Mouse (Mus musculus) lung, postnatal 0 days (tissue): Measurements from ENCODE around the gene Fmo2. TPM values are rescaled to one million over a fixed set of nuclear protein-coding genes. Genes with fewer than 3 reads are reported as not detected.
A peak's percentile ranks its signal among the peaks of the same experiment; 100 is the strongest.

Experiments
- ATAC-seq: fragments of 200-750 bp; cut with Nextera tagmentation; 2 replicates; pipeline ENCODE4 v1.8.0; 2017; ENCODE audit warnings: moderate library complexity
- DNase-seq: peaks from one replicate; pipeline ENCODE4 v3.0.0-alpha.2; 2016; ENCODE audit warnings: low spot score
- H3K27ac ChIP-seq: fragments of 300-500 bp; sonication (generic); 2 replicates; pipeline ENCODE4 v1.5.1; 2014; ENCODE audit warnings: antibody characterized with exemption, mild to moderate bottlenecking, low read length, mixed read lengths
- H3K27me3 ChIP-seq: fragments of 300-500 bp; sonication (generic); replicated peaks from 2 replicates; pipeline ENCODE4 v1.6.1; 2014; ENCODE audit warnings: low read length, mixed read lengths; ENCODE audit not compliant: insufficient read depth
- H3K36me3 ChIP-seq: fragments of 300-500 bp; sonication (generic); 2 replicates; pipeline ENCODE4 v1.6.1; 2014; ENCODE audit warnings: low read length, mixed read lengths; ENCODE audit not compliant: insufficient read depth
- H3K4me1 ChIP-seq: fragments of 300-500 bp; sonication (generic); 2 replicates; pipeline ENCODE4 v1.6.1; 2014; ENCODE audit warnings: antibody characterized with exemption, low read depth, low read length, mixed read lengths; ENCODE audit not compliant: insufficient read depth
- H3K4me2 ChIP-seq: fragments of 300-500 bp; sonication (generic); replicated peaks from 2 replicates; pipeline ENCODE4 v1.6.1; 2014; ENCODE audit warnings: low read depth, mild to moderate bottlenecking, low read length, moderate library complexity, mixed read lengths
- H3K4me3 ChIP-seq: fragments of 300-500 bp; sonication (generic); 2 replicates; pipeline ENCODE4 v1.5.1; 2014; ENCODE audit warnings: low read depth, low read length
- H3K9ac ChIP-seq: fragments of 300-500 bp; sonication (generic); replicated peaks from 2 replicates; pipeline ENCODE4 v1.6.1; 2014; ENCODE audit warnings: low read depth, mild to moderate bottlenecking
- H3K9me3 ChIP-seq: fragments of 300-500 bp; sonication (generic); 2 replicates; pipeline ENCODE4 v1.6.1; 2016; ENCODE audit warnings: low read length, mixed read lengths
- CTCF ChIP-seq: IDR thresholded peaks from 2 replicates; pipeline ENCODE4 v1.5.1; 2016; ENCODE audit warnings: antibody characterized with exemption, mild to moderate bottlenecking
- EP300 ChIP-seq: IDR thresholded peaks from 2 replicates; pipeline ENCODE4 v1.6.1; 2016; ENCODE audit warnings: antibody characterized with exemption, mild to moderate bottlenecking, control low read depth
- WGBS: fragments of 180-500 bp; shearing (Covaris S2); extraction: QIAGEN DNeasy Blood & Tissue Kit; methylation state at CpG from one replicate; pipeline ENCODE4 v1.1.7; 2014; 5-methylcytosine and 5-hydroxymethylcytosine counted together
- polyA plus RNA-seq: library from polyadenylated mRNA; unstranded; fragments of >200 nt; fragmentation: Nextera tagmentation; extraction: Ambion mirVana; gene quantifications from 2 replicates; pipeline ENCODE4 v1.2.1, GENCODE M21; 2015

Gene Fmo2
- polyA plus RNA-seq, 1 experiment from 2014 or later: 286 TPM

GRCm38 (mm10) chr1:162840211-162840610, 58.3 kb downstream of the Fmo2 start:
- TF ChIP-seq EP300 (no peak), CTCF (no peak)
- ATAC-seq (no peak), DNase-seq (no peak)
- Histone ChIP-seq H3K4me1 (no peaks in the 10 kb centered on the region), H3K27ac (no peak overlapping the region), H3K9me3 (no peaks in the 10 kb centered on the region), H3K9ac (no peak overlapping the region), H3K36me3 (peaks cover 2% of the 10 kb centered on the region; the same call in 1 of the 2 replicates), H3K4me3 (no peak overlapping the region), H3K4me2 (no peak overlapping the region), H3K27me3 (no peaks in the 10 kb centered on the region)
- 87% methylated on average over 9 of the region's 9 CpGs for WGBS

GRCm38 (mm10) chr1:162838976-162839375, 59.5 kb downstream of the Fmo2 start:
- TF ChIP-seq CTCF (no peak), EP300 (no peak)
- no peaks in the 10 kb centered on the region for H3K4me1 ChIP-seq
- H3K4me3 ChIP-seq: no peak overlapping the region
- H3K9me3 ChIP-seq: no peaks in the 10 kb centered on the region
- H3K27ac ChIP-seq: no peak overlapping the region
- H3K4me2 ChIP-seq: no peak overlapping the region
- ATAC-seq (no peak), DNase-seq (no peak)
- no peaks in the 10 kb centered on the region for H3K27me3 ChIP-seq
- H3K36me3 ChIP-seq: peaks cover 2% of the 10 kb centered on the region; the same call in 1 of the 2 replicates
- H3K9ac ChIP-seq: no peak overlapping the region
- 89% methylated on average over 6 of the region's 6 CpGs for WGBS

- no peak overlapping the region for H3K4me3 ChIP-seq
- TF ChIP-seq EP300 (peak; percentile 73), CTCF (no peak)
- ATAC-seq: peak; percentile 16; the same call in 1 of the 2 replicates
- 65% methylated on average over 5 of the region's 5 CpGs for WGBS
- no peak overlapping the region for H3K4me2 ChIP-seq
- H3K36me3 ChIP-seq: 0 out of 2 replicates have a peak, but pooled peaks cover 2% of the 10 kb centered on the region
- peak; percentile 21 for DNase-seq
- H3K9me3 ChIP-seq: no peaks in the 10 kb centered on the region
- no peak overlapping the region for H3K27ac ChIP-seq
- H3K27me3 ChIP-seq: no peaks in the 10 kb centered on the region
- H3K9ac ChIP-seq: no peak overlapping the region
- no peaks in the 10 kb centered on the region for H3K4me1 ChIP-seq
These were observed 64.2 kb downstream of the Fmo2 start for GRCm38 (mm10) chr1:162834342-162834741.

- H3K27ac ChIP-seq: no peak overlapping the region
- 70% methylated on average over 5 of the region's 5 CpGs for WGBS
- no peak overlapping the region for H3K9ac ChIP-seq
- H3K4me3 ChIP-seq: no peak overlapping the region
- ATAC-seq (no peak), DNase-seq (no peak)
- TF ChIP-seq EP300: no peak
- TF ChIP-seq CTCF: no peak
- no peaks in the 10 kb centered on the region for H3K9me3 ChIP-seq
- no peak overlapping the region for H3K4me2 ChIP-seq
- no peaks in the 10 kb centered on the region for H3K27me3 ChIP-seq
- H3K4me1 ChIP-seq: no peaks in the 10 kb centered on the region
- 0 out of 2 replicates have a peak, but pooled peaks cover 2% of the 10 kb centered on the region for H3K36me3 ChIP-seq
These were observed 66.0 kb downstream of the Fmo2 start for GRCm38 (mm10) chr1:162832574-162832953.

- Histone ChIP-seq H3K4me2 (no peak overlapping the region), H3K9ac (no peak overlapping the region), H3K36me3 (0 out of 2 replicates have a peak, but pooled peaks cover 2% of the 10 kb centered on the region), H3K4me3 (no peak overlapping the region), H3K9me3 (no peaks in the 10 kb centered on the region), H3K4me1 (no peaks in the 10 kb centered on the region), H3K27me3 (no peaks in the 10 kb centered on the region), H3K27ac (no peak overlapping the region)
- ATAC-seq (no peak), DNase-seq (peak; percentile 34)
- TF ChIP-seq EP300: no peak
- no peak for TF ChIP-seq CTCF
- 20% methylated on average over 5 of the region's 5 CpGs for WGBS
These were observed 66.5 kb downstream of the Fmo2 start for GRCm38 (mm10) chr1:162831838-162832573.

Other genes starting within 250 kb of the Fmo2 start
- gene Myocos, start 240.5 kb downstream of the Fmo2 start, polyA plus RNA-seq: 0.19 TPM in 1 of 2 replicates, not detected in the other
- 108 and 114 TPM in 2 replicates for gene Prrc2c, start 158.2 kb downstream of the Fmo2 start, polyA plus RNA-seq
- gene Fmo4, start 84.8 kb downstream of the Fmo2 start, polyA plus RNA-seq: 1.6 and 2.5 TPM in 2 replicates
- 86.4 and 103 TPM in 2 replicates for gene Fmo1, start 32.1 kb downstream of the Fmo2 start, polyA plus RNA-seq
- 0.08 and 0.16 TPM in 2 replicates for gene Fmo6, start 38.8 kb upstream of the Fmo2 start, polyA plus RNA-seq
- gene Fmo3, start 85.8 kb upstream of the Fmo2 start, polyA plus RNA-seq: 0.60 and 1.2 TPM in 2 replicates
- gene Mroh9, start 186.9 kb upstream of the Fmo2 start, polyA plus RNA-seq: not detected in 2 replicates